Mouse (Mus musculus) adrenal gland, postnatal 10 days (tissue): ENCODE results near the gene Olfr1532-ps1. TPM values are rescaled to one million over a fixed set of nuclear protein-coding genes. Genes with fewer than 3 reads are reported as not detected.
"Not testable (repeated sequence)": the region's sequence is repeated elsewhere in the genome, so short reads cannot be mapped to it uniquely, and the experiment has no call there.

Experiments used
- DNase-seq: peaks from one replicate; pipeline ENCODE4 v3.0.0; 2021; ENCODE audit warnings: mixed read lengths
- long read RNA-seq, 2 experiments: library from polyadenylated mRNA; stranded (forward); transcript quantifications; one replicate each; pipeline ENCODE4 v2.0.0; 2021
- total RNA-seq, 2 experiments: library from RNA; stranded (reverse); gene quantifications; 2 replicates each; pipeline ENCODE4 v1.2.3; 2021

Olfr1532-ps1 gene
- total RNA-seq = not detected
- long read RNA-seq, experiment 1 = 0 reads
- long read RNA-seq, experiment 2 = 0 reads

DNA sequence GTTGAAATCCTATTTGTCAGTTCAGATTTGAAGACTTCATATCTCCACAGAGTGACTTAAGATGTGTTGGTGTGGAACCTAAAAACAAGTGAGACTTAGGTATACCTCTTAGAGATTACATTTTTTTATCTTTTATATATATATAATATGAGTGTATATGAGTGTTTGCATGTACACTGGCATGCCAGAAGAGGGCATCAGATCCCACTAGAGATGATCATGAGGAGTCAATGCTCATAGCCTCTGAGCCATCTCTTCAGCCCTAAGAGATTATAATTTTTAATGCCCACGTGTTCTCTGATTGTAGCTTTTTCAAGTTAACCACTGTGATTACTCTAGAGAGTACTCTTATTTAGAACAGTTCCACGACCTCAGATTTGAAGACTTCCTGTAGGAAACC, at the start of gene Olfr1532-ps1:
Olfr1532-ps1 (plus strand) TSS at position 326 of the 400 bp plus-strand sequence.
- no peak for DNase-seq

DNA sequence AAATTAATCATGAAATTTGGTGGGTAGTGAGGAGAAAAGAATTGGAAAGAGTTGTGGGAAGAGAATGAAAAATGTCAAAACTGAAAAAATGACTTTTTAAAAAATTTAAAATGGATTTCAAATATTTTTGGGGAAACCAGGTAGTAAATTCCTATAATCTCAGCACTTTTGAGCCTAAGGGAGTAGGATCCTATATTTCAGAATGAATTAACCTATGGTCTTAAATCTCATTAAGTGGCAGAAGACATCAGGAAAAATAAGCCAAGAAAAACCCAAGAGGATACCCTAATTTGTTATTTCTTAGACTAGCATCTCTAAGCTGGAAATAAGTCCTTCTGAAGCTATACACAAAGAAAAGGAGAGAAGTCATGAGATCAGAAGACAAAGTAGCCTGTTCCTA, 44.9 kb upstream of the Olfr1532-ps1 start, which contains the start of gene Olfr704:
Olfr704 (plus strand) TSS at position 301 of the 400 bp plus-strand sequence.
- no peak for DNase-seq

DNA sequence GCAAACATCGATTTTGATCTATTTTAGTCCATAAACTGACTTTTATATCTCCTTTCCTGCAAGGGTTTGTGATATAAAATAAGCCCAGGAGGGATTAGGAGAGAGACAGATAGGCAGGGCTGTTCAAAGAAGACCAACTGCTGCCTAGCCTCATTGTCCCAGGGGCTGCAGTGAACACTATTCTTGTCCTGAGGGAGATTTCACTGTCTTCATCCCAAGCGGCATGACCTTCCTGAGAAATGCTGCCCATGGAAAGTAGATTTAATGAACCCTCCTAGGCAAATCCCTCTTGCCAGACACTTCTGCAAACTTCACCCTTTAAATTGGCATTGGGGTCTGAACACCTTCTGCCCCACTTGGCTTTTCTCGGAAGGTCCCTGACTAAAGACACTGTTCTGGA, 31.0 kb upstream of the Olfr1532-ps1 start, which contains the start of gene Olfr705:
Olfr705 (minus strand) TSS at position 101 of the 400 bp plus-strand sequence.
- DNase-seq = no peak

DNA sequence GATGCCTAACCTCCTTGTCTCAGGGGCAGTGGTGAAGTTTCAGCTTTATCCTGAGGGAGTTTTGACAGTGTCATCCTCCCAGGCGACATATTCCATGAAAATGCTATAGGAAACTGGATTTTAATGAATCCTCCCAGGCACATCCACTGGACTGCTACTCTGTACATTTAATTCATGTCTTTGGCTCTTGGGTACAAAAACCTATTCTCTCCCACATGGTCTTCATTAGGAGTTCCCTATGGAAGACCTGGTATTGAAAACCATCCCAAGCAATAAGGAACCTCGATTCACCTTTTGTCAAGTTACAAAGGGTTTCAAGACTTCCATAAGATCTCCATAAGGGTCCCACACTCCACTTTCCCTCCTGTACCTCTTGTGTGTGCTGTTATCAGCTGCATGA, 19.7 kb upstream of the Olfr1532-ps1 start, which contains the start of gene Olfr706:
Olfr706 (minus strand) TSS at position 101 of the 400 bp plus-strand sequence.
- no peak for DNase-seq

DNA sequence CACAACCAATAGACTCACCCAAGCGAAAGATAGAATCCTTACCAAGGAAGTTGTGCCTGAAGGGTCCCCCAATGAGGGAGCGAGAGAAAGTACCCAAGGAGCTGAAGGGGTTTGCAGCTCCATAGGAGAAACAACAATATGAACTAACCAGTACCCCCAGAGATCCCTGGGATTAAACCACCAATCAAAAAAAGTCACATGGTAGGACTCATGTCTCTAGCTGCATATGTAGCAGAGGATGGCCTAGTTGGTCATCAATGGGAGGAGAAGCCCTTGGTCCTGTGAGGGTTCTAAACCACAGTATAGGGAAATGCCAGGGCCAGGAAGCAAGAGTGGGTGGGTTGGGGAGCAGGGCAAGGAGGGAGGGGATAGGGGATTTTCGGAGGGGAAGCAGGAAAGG, 6.7 kb upstream of the Olfr1532-ps1 start, which contains the start of gene Olfr707:
Olfr707 (minus strand) TSS at position 101 of the 400 bp plus-strand sequence.
- not testable (repeated sequence) for DNase-seq

DNA sequence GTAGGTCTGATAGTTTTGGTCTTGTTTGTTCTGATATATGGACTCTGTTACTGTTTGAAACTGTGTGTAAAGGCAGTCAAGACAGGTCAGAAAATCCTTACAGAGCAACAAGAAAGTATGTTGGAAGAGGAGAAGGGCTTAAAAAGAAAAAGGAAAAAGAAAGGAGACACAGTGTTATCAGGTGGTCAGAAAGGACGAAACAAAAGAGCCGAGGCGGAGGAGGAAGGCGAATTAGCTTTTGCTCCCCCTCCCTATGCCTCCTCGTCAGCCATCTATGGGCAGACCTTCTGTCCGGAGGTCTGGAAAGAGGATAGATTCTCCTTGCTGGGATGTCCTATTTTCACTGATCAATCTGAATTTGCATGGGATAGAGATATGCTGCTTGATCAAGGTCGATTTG, 13.2 kb downstream of the Olfr1532-ps1 start:
- not testable (repeated sequence) for DNase-seq

DNA sequence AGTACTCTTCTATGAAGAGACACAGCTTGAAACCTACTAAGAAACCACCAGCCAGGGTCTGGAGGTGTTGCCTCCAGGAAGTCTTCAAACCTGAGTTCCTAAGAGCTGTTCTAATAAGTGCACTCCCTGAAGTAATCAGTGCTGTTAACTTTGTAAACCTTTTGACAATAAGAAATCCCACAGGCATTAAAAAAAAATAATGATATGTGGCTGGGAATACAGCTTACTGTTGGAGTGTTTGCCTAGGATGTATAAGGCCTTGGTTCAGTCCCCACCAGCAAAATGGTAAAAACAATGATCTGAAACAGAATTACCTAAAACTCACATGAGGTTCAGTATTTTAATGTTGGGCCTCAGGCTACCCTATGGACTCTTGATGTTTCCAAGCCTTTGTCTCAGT, 24.3 kb downstream of the Olfr1532-ps1 start, which contains the start of gene Olfr709-ps1:
Olfr709-ps1 (minus strand) TSS at position 101 of the 400 bp plus-strand sequence.
- no peak for DNase-seq

DNA sequence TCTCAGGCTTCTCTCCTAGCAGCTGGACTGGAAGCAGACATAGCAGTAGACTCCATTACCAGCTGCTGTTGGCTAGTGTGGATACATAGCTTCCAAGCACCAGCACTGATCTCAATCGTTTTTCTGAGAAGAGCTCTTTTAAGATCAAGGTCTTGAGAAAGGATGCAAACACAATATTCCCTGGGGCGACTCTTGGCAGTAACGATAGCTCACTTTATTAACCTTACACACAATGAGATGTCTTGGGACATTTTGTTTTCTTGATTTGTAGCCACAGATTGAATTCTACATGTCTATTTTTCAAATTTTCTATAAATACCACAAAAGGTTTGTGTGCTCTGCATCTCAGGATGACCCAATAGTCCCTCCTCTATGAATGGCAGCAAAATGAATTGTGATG, 40.4 kb downstream of the Olfr1532-ps1 start, which contains the start of gene Olfr710:
Olfr710 (minus strand) TSS at position 101 of the 400 bp plus-strand sequence.
- DNase-seq = no peak

DNA sequence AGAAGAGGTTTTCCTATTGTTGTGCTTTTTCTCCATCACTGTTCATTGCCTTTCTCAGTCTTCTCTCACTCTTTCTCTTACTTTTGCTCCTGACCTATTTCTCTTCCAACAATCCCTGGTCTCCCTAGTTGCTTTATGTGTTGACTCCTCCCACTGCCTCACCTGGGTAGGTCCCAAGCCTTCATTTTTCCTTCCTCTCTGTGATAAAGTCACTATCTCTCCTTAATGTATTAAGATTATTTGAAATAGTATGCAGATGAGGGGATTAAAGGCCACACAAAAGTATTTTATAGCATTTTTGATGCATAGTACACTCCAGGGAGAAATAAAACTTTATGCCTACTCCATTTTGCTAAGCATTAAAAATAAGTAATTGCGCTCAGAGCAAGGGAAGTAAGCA, 56.0 kb downstream of the Olfr1532-ps1 start, which contains the start of gene Olfr6:
Olfr6 (minus strand) TSS at position 101 of the 400 bp plus-strand sequence.
- no peak for DNase-seq

Other genes with a start within 250 kb of the Olfr1532-ps1 start
- not detected for gene Olfr693, start 227.4 kb upstream of the Olfr1532-ps1 start, total RNA-seq
- not detected for gene Olfr694, start 216.2 kb upstream of the Olfr1532-ps1 start, total RNA-seq
- not detected for gene Olfr695, start 191.6 kb upstream of the Olfr1532-ps1 start, total RNA-seq
- gene Olfr697, start 165.6 kb upstream of the Olfr1532-ps1 start, total RNA-seq = not detected
- not detected for gene Olfr698, start 152.6 kb upstream of the Olfr1532-ps1 start, total RNA-seq
- not detected for gene Olfr699, start 114.8 kb upstream of the Olfr1532-ps1 start, total RNA-seq
- not detected for gene Olfr700, start 99.2 kb upstream of the Olfr1532-ps1 start, total RNA-seq
- not detected for gene Olfr701, start 93.9 kb upstream of the Olfr1532-ps1 start, total RNA-seq
- not detected for gene Olfr702, start 74.1 kb upstream of the Olfr1532-ps1 start, total RNA-seq
- gene Olfr703, start 64.6 kb upstream of the Olfr1532-ps1 start, total RNA-seq = not detected
- not detected for gene Olfr704, start 44.8 kb upstream of the Olfr1532-ps1 start, total RNA-seq
- gene Olfr705, start 31.1 kb upstream of the Olfr1532-ps1 start, total RNA-seq = not detected
- not detected for gene Olfr706, start 19.8 kb upstream of the Olfr1532-ps1 start, total RNA-seq
- gene Olfr707, start 6.8 kb upstream of the Olfr1532-ps1 start, total RNA-seq = not detected
- under 1 TPM in 1 of 2 experiments, not detected in 1; 0.09 TPM for gene Olfr709-ps1, start 24.2 kb downstream of the Olfr1532-ps1 start, total RNA-seq
- not detected for gene Olfr710, start 40.3 kb downstream of the Olfr1532-ps1 start, total RNA-seq
- gene Olfr6, start 55.9 kb downstream of the Olfr1532-ps1 start, total RNA-seq = under 1 TPM in 1 of 2 experiments, not detected in 1; 0.21 TPM
- gene Olfr711, start 67.5 kb downstream of the Olfr1532-ps1 start, total RNA-seq = not detected
- not detected for gene Olfr2, start 98.1 kb downstream of the Olfr1532-ps1 start, total RNA-seq
- not detected for gene Olfr713, start 123.2 kb downstream of the Olfr1532-ps1 start, total RNA-seq
- gene Olfr714, start 163.0 kb downstream of the Olfr1532-ps1 start, total RNA-seq = not detected
- gene Olfr17, start 185.2 kb downstream of the Olfr1532-ps1 start, total RNA-seq = not detected
- gene Olfr715b, start 202.4 kb downstream of the Olfr1532-ps1 start, total RNA-seq = not detected
- gene Olfr715, start 223.1 kb downstream of the Olfr1532-ps1 start, total RNA-seq = not detected
- gene Olfr716, start 230.3 kb downstream of the Olfr1532-ps1 start, total RNA-seq = not detected